Mouse (Mus musculus): ENCODE data around the gene Gm21788. TPM values are rescaled to one million over a fixed set of nuclear protein-coding genes. Genes with fewer than 3 reads are reported as not detected.

Gene Gm21788
- polyA plus RNA-seq (2014; fragmentation: Illumina TruSeq; extraction: RNeasy Lipid Tissue Mini Kit (QIAGEN cat#74804)): not detected

GRCm38 (mm10) chrY:7404710-7405109, at the start of gene Gm21788:
Gene Gm21788 (plus strand): TSS chrY:7405010.

Other genes starting within 250 kb of the Gm21788 start
- gene Gm21244, start 235.7 kb upstream of the Gm21788 start, polyA plus RNA-seq (2014; fragmentation: Illumina TruSeq; extraction: RNeasy Lipid Tissue Mini Kit (QIAGEN cat#74804)): not detected
- gene Gm28998, start 151.2 kb upstream of the Gm21788 start, polyA plus RNA-seq (2014; fragmentation: Illumina TruSeq; extraction: RNeasy Lipid Tissue Mini Kit (QIAGEN cat#74804)): not detected
- gene Gm20826, start 233.5 kb downstream of the Gm21788 start, polyA plus RNA-seq (2014; fragmentation: Illumina TruSeq; extraction: RNeasy Lipid Tissue Mini Kit (QIAGEN cat#74804)): not detected

Measured in ovary, adult 10 weeks (tissue).